Mouse (Mus musculus) cortical plate, adult 2 months (tissue): ENCODE data around the gene Olfr974.
"Not testable (repeated sequence)": the region's sequence is repeated elsewhere in the genome, so short reads cannot be mapped to it uniquely, and the experiment has no call there.

Experiments
- CTCF ChIP-seq: fragments of 200-500 bp; IDR thresholded peaks from 2 replicates; pipeline ENCODE4 v1.5.1; 2011; ENCODE audit warnings: mild to moderate bottlenecking, control low read depth, low read length; ENCODE audit not compliant: insufficient read depth; ENCODE audit errors: extremely low read depth
- POLR2A ChIP-seq: fragments of 200-500 bp; IDR thresholded peaks from 2 replicates; pipeline ENCODE4 v1.6.1; 2011; ENCODE audit warnings: mild to moderate bottlenecking, low read length, control low read depth; ENCODE audit not compliant: insufficient read depth; ENCODE audit errors: extremely low read depth

- TF ChIP-seq CTCF, POLR2A: not testable (repeated sequence)
Observed at GRCm38 (mm10) chr9:39961033-39961432, 23.7 kb downstream of the Olfr974 start, which contains the start of gene Olfr976.
